Mouse (Mus musculus) hindbrain, embryonic 15.5 days (tissue): ENCODE results near the gene Mki67. TPM values are rescaled to one million over a fixed set of nuclear protein-coding genes. Genes with fewer than 3 reads are reported as not detected.
A peak's percentile ranks its signal among the peaks of the same experiment; 100 is the strongest.

Source experiments
- ATAC-seq: fragments of 200-750 bp; cut with Nextera tagmentation; 2 replicates; pipeline ENCODE4 v1.8.0; 2017; ENCODE audit warnings: low read depth, moderate number of reproducible peaks, moderate TSS enrichment; ENCODE audit not compliant: low FRiP score
- H3K27ac ChIP-seq: fragments of 300-500 bp; sonication (generic); replicated peaks from 2 replicates; pipeline ENCODE4 v1.5.1; 2015; ENCODE audit warnings: mild to moderate bottlenecking, inconsistent platforms
- H3K27me3 ChIP-seq: fragments of 300-500 bp; sonication (generic); 2 replicates; pipeline ENCODE4 v1.6.1; 2015; ENCODE audit warnings: control low read depth, inconsistent platforms
- H3K36me3 ChIP-seq: fragments of 300-500 bp; sonication (generic); 2 replicates; pipeline ENCODE4 v1.6.1; 2015; ENCODE audit warnings: control low read depth, inconsistent platforms
- H3K4me1 ChIP-seq: fragments of 300-500 bp; sonication (generic); replicated peaks from 2 replicates; pipeline ENCODE4 v1.6.1; 2015; ENCODE audit warnings: control low read depth, inconsistent platforms
- H3K4me2 ChIP-seq: fragments of 300-500 bp; sonication (generic); 2 replicates; pipeline ENCODE4 v1.6.1; 2015; ENCODE audit warnings: moderate library complexity, mild to moderate bottlenecking, inconsistent platforms
- H3K4me3 ChIP-seq: fragments of 300-500 bp; sonication (generic); 2 replicates; pipeline ENCODE4 v1.5.1; 2015; ENCODE audit warnings: mild to moderate bottlenecking, inconsistent platforms
- H3K9ac ChIP-seq: fragments of 300-500 bp; sonication (generic); 2 replicates; pipeline ENCODE4 v1.6.1; 2015; ENCODE audit warnings: inconsistent platforms
- H3K9me3 ChIP-seq: fragments of 300-500 bp; sonication (generic); 2 replicates; pipeline ENCODE4 v1.6.1; 2016; ENCODE audit warnings: control low read depth, inconsistent platforms
- WGBS: fragments of 180-500 bp; shearing (Covaris S2); methylation state at CpG from one replicate; pipeline ENCODE4 v1.1.7; 2015; 5-methylcytosine and 5-hydroxymethylcytosine counted together
- polyA plus RNA-seq: library from polyadenylated mRNA; unstranded; fragments of >200 nt; fragmentation: Nextera tagmentation; extraction: Ambion mirVana; gene quantifications from 2 replicates; pipeline ENCODE4 v1.2.1, GENCODE M21; 2015

Mki67 gene
- 6.4 and 10.0 TPM in 2 replicates for polyA plus RNA-seq

- no peaks in the 10 kb centered on the region for H3K9me3 ChIP-seq
- H3K36me3 ChIP-seq = no peaks in the 10 kb centered on the region
- 0 out of 2 replicates have a peak, but pooled peaks cover 4% of the 10 kb centered on the region for H3K27me3 ChIP-seq
- peak within 1 kb of the TSS; percentile 58 for H3K4me3 ChIP-seq
- H3K4me2 ChIP-seq = peak within 1 kb of the TSS; percentile 97
- no peak within 1 kb of the TSS for H3K27ac ChIP-seq
- H3K9ac ChIP-seq = peak within 1 kb of the TSS; percentile 46
- WGBS = under 1% methylated on average over 65 of the region's 82 CpGs
- peak; percentile 79 for ATAC-seq
- H3K4me1 ChIP-seq = peaks cover 10% of the 10 kb centered on the region
Observed at GRCm38 (mm10) chr7:135715642-135716444, at the start of gene Mki67. Mki67 (minus strand) TSS chr7:135716361.

DNA sequence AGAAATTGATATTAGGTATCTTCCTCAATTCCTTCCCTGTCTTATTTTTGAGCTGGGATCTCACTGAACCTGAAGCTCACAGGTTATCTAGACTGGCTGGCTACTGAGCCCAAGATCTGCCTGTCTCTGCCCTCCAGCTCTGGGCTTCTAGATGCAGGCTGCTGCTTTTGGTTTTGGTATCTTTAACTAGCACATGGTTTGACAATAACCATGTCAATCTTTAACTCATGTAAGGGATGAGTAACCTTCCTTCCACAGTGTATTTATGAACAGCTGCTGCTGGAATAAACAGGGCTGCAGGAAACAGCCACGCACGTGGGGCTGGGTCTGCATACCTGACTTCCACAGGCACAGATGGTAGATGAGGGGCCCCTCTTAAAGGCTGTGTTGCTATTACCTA is 47.1 kb upstream of the Mki67 start:
- H3K4me2 ChIP-seq = no peak overlapping the region
- H3K9me3 ChIP-seq = no peaks in the 10 kb centered on the region
- H3K27ac ChIP-seq = no peak overlapping the region
- H3K27me3 ChIP-seq = no peaks in the 10 kb centered on the region
- WGBS = 64% methylated on average over 2 of the region's 2 CpGs
- no peak overlapping the region for H3K4me3 ChIP-seq
- no peaks in the 10 kb centered on the region for H3K4me1 ChIP-seq
- no peaks in the 10 kb centered on the region for H3K36me3 ChIP-seq
- H3K9ac ChIP-seq = no peak overlapping the region
- ATAC-seq = no peak

GRCm38 (mm10) chr7:135758754-135759510 is 42.8 kb upstream of the Mki67 start:
- no peak overlapping the region for H3K4me3 ChIP-seq
- H3K27ac ChIP-seq = no peak overlapping the region
- no peak for ATAC-seq
- no peaks in the 10 kb centered on the region for H3K36me3 ChIP-seq
- H3K9me3 ChIP-seq = no peaks in the 10 kb centered on the region
- WGBS = 63% methylated on average over 12 of the region's 12 CpGs
- no peaks in the 10 kb centered on the region for H3K27me3 ChIP-seq
- 0 out of 2 replicates have a peak, but pooled peaks cover 5% of the 10 kb centered on the region for H3K4me1 ChIP-seq
- H3K9ac ChIP-seq = no peak overlapping the region
- no peak overlapping the region for H3K4me2 ChIP-seq

DNA sequence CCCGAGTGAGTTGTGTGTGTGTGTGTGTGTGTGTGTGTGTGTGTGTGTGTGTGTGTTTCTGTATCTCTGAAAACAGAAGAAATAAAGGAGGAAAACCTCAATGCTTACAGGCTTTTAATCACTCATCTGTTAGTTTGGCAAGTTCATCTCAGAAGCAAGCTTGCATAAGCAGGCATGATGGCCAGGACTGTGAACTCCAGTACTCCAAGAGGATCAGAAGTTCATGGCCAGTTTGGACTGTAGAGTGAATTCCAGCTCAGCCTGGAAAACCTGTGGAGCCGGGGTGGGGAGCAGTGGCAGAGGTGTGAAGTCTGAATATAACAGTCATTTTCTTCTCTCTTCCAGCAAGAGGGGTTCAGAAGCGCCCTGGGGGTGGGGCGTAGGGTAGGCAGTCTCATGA is 42.0 kb upstream of the Mki67 start:
- Histone ChIP-seq H3K9ac (no peak overlapping the region), H3K36me3 (no peaks in the 10 kb centered on the region), H3K4me1 (0 out of 2 replicates have a peak, but pooled peaks cover 5% of the 10 kb centered on the region), H3K4me2 (no peak overlapping the region), H3K27me3 (no peaks in the 10 kb centered on the region), H3K27ac (peak overlapping the region; percentile 61), H3K9me3 (no peaks in the 10 kb centered on the region), H3K4me3 (no peak overlapping the region)
- no peak for ATAC-seq
- WGBS = 74% methylated on average over 4 of the region's 4 CpGs

- 60% methylated on average over 6 of the region's 6 CpGs for WGBS
- Histone ChIP-seq H3K27me3 (no peaks in the 10 kb centered on the region), H3K36me3 (no peaks in the 10 kb centered on the region), H3K4me2 (no peak overlapping the region), H3K9me3 (no peaks in the 10 kb centered on the region), H3K4me1 (0 out of 2 replicates have a peak, but pooled peaks cover 5% of the 10 kb centered on the region), H3K4me3 (no peak overlapping the region), H3K9ac (no peak overlapping the region), H3K27ac (peak overlapping the region; percentile 63)
- peak; percentile 45; the same call in 1 of the 2 replicates for ATAC-seq
Observed at GRCm38 (mm10) chr7:135756984-135757586, 40.9 kb upstream of the Mki67 start.

- no peak overlapping the region for H3K27ac ChIP-seq
- no peaks in the 10 kb centered on the region for H3K27me3 ChIP-seq
- ATAC-seq = peak; percentile 86
Observed at GRCm38 (mm10) chr7:135748986-135749385, 32.8 kb upstream of the Mki67 start.

DNA sequence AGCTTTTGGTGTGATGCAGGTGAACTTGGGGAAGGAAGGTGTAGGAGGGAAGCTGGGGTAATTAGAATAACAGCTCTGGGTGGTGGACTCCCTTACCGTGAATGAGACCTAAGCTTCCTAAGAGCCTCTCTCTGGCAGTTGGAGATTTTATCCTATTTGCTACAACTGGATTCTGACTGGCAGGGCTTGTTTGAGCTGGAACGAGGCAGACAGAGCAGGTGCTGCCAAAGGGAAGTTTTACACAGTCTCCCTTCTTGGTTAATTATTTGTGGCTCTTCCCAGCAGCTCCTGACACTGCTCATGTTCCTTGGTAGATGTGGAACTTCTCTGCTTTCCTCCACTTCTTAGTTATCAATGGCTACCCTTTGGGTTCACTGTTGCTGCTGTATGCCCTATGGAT is 30.9 kb upstream of the Mki67 start:
- Histone ChIP-seq H3K27me3 (no peaks in the 10 kb centered on the region), H3K4me1 (0 out of 2 replicates have a peak, but pooled peaks cover 3% of the 10 kb centered on the region), H3K4me2 (no peak overlapping the region), H3K4me3 (no peak overlapping the region), H3K27ac (no peak overlapping the region), H3K9me3 (no peaks in the 10 kb centered on the region), H3K9ac (no peak overlapping the region), H3K36me3 (no peaks in the 10 kb centered on the region)
- ATAC-seq = no peak
- WGBS = 47% methylated on average over 2 of the region's 2 CpGs

More at GRCm38 (mm10) chr7:135748986-135749385, 32.8 kb upstream of the Mki67 start:
- Histone ChIP-seq H3K9me3 (no peaks in the 10 kb centered on the region), H3K4me2 (no peak overlapping the region), H3K9ac (no peak overlapping the region), H3K36me3 (no peaks in the 10 kb centered on the region), H3K4me1 (0 out of 2 replicates have a peak, but pooled peaks cover 3% of the 10 kb centered on the region), H3K4me3 (no peak overlapping the region)
- WGBS = 44% methylated on average over 6 of the region's 6 CpGs

- 52% methylated on average over 6 of the region's 6 CpGs for WGBS
- H3K9ac ChIP-seq = no peak overlapping the region
- ATAC-seq = no peak
- no peaks in the 10 kb centered on the region for H3K27me3 ChIP-seq
- no peaks in the 10 kb centered on the region for H3K36me3 ChIP-seq
- H3K4me1 ChIP-seq = 0 out of 2 replicates have a peak, but pooled peaks cover 3% of the 10 kb centered on the region
- no peak overlapping the region for H3K4me2 ChIP-seq
- no peaks in the 10 kb centered on the region for H3K9me3 ChIP-seq
- no peak overlapping the region for H3K4me3 ChIP-seq
- H3K27ac ChIP-seq = no peak overlapping the region
Observed at GRCm38 (mm10) chr7:135746528-135746927, 30.4 kb upstream of the Mki67 start.

DNA sequence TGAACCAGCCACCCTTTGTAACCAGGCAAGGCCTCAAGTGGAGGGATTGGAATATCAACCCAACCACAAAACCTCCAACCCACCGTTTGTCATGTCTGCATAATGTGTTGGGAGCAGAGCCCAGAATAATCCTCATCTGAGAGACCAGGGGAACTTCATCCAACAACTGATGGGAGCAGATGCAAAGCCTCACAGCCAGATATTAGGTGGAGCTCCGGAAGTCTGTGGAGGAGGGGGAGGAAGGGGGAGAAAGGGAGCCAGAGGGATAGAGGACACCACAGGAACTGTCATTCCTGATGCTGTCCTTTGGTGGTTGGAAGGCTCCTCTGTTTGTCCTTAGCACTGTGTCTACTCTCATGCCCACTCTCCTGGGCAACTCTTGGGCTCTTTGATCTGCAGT is 28.9 kb upstream of the Mki67 start:
- no peak overlapping the region for H3K27ac ChIP-seq

DNA sequence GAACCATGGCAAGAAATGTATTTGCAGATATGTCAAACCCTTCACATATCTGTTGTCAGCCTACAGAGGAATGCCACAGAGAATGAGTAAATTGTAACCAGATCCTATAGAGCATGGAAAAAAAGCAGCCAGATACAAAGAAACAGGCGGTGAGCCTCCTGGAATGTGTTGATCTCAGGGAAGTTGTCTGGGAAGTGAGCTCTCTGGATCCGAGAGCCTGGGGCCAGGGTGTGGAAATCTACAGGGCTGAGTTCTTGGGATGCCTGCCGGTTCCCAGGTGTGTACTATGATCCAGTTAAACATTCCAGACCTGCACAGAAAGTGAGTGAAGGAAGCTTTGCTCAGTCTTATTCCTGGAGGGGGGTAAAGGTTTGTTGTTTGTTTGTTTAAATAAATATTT is 24.3 kb upstream of the Mki67 start:
- H3K27ac ChIP-seq = no peak overlapping the region
- H3K9me3 ChIP-seq = no peaks in the 10 kb centered on the region
- H3K4me1 ChIP-seq = peaks cover 8% of the 10 kb centered on the region
- 81% methylated on average over 3 of the region's 3 CpGs for WGBS
- no peak overlapping the region for H3K9ac ChIP-seq
- ATAC-seq = no peak
- H3K27me3 ChIP-seq = no peaks in the 10 kb centered on the region
- H3K36me3 ChIP-seq = no peaks in the 10 kb centered on the region
- H3K4me2 ChIP-seq = no peak overlapping the region
- H3K4me3 ChIP-seq = no peak overlapping the region

More for the DNA sequence above, 28.9 kb upstream of the Mki67 start:
- whole genome bisulfite sequencing = 38% methylated on average over 2 of the region's 2 CpGs
- Histone ChIP-seq H3K4me2 (no peak overlapping the region), H3K9ac (no peak overlapping the region), H3K27me3 (no peaks in the 10 kb centered on the region), H3K4me3 (no peak overlapping the region), H3K36me3 (no peaks in the 10 kb centered on the region), H3K9me3 (no peaks in the 10 kb centered on the region), H3K4me1 (0 out of 2 replicates have a peak, but pooled peaks cover 3% of the 10 kb centered on the region)
- no peak for ATAC-seq

- Histone ChIP-seq H3K4me1 (peaks cover 11% of the 10 kb centered on the region), H3K4me2 (no peak overlapping the region), H3K9ac (no peak overlapping the region), H3K4me3 (no peak overlapping the region), H3K27me3 (no peaks in the 10 kb centered on the region), H3K27ac (no peak overlapping the region), H3K36me3 (no peaks in the 10 kb centered on the region), H3K9me3 (no peaks in the 10 kb centered on the region)
- ATAC-seq = peak; percentile 57; the same call in 1 of the 2 replicates
- 46% methylated on average over 3 of the region's 3 CpGs for WGBS
Observed at GRCm38 (mm10) chr7:135736581-135736886, 20.4 kb upstream of the Mki67 start.
